Mouse (Mus musculus): ENCODE measurements around the gene Eva1a.

Eva1a gene

GRCm38 (mm10) chr6:82066515-82067081 lies 25.8 kb downstream of the Eva1a start:
- DNase-seq (ENCODE audit: low spot score in 2 of 2) = no peak

- no peak for DNase-seq (ENCODE audit: low spot score in 2 of 2)
Observed at GRCm38 (mm10) chr6:82070459-82070858, 29.6 kb downstream of the Eva1a start.

- peak in 1 of 2 experiments; percentile 17 for DNase-seq (ENCODE audit: low spot score in 2 of 2)
Observed at GRCm38 (mm10) chr6:82073011-82073410, 32.2 kb downstream of the Eva1a start.

- DNase-seq (ENCODE audit: low spot score in 2 of 2) = no peak
Observed at GRCm38 (mm10) chr6:82073567-82073966, 32.7 kb downstream of the Eva1a start.

GRCm38 (mm10) chr6:82076364-82076763 lies 35.5 kb downstream of the Eva1a start:
- DNase-seq (ENCODE audit: low spot score in 2 of 2) = no peak

- DNase-seq (ENCODE audit: low spot score in 2 of 2) = no peak
Observed at GRCm38 (mm10) chr6:82078875-82079274, 38.0 kb downstream of the Eva1a start.

- DNase-seq (ENCODE audit: low spot score in 2 of 2) = no peak
Observed at GRCm38 (mm10) chr6:82083655-82084054, 42.8 kb downstream of the Eva1a start.

GRCm38 (mm10) chr6:82084235-82084634 lies 43.4 kb downstream of the Eva1a start:
- DNase-seq (ENCODE audit: low spot score in 2 of 2) = no peak

- no peak for DNase-seq (ENCODE audit: low spot score in 2 of 2)
Observed at GRCm38 (mm10) chr6:82085313-82085908, 44.6 kb downstream of the Eva1a start.

- DNase-seq (ENCODE audit: low spot score in 2 of 2) = no peak
Observed at GRCm38 (mm10) chr6:82088133-82088532, 47.3 kb downstream of the Eva1a start.

- DNase-seq (ENCODE audit: low spot score in 2 of 2) = no peak
Observed at GRCm38 (mm10) chr6:82091773-82092172, 50.9 kb downstream of the Eva1a start.

GRCm38 (mm10) chr6:82097705-82098104 lies 56.9 kb downstream of the Eva1a start:
- no peak for DNase-seq (ENCODE audit: low spot score in 2 of 2)

- DNase-seq (ENCODE audit: low spot score in 2 of 2) = no peak
Observed at GRCm38 (mm10) chr6:82098456-82098855, 57.6 kb downstream of the Eva1a start.

GRCm38 (mm10) chr6:82110473-82110872 lies 69.6 kb downstream of the Eva1a start:
- DNase-seq (ENCODE audit: low spot score in 2 of 2) = no peak

GRCm38 (mm10) chr6:82111111-82111510 lies 70.3 kb downstream of the Eva1a start:
- no peak for DNase-seq (ENCODE audit: low spot score in 2 of 2)

- DNase-seq (ENCODE audit: low spot score in 2 of 2) = no peak
Observed at GRCm38 (mm10) chr6:82111540-82111939, 70.7 kb downstream of the Eva1a start.

- DNase-seq (ENCODE audit: low spot score in 2 of 2) = no peak
Observed at GRCm38 (mm10) chr6:82112127-82113090, 71.6 kb downstream of the Eva1a start.

- no peak for DNase-seq (ENCODE audit: low spot score in 2 of 2)
Observed at GRCm38 (mm10) chr6:82115335-82115965, 74.6 kb downstream of the Eva1a start.

GRCm38 (mm10) chr6:82116176-82116575 lies 75.3 kb downstream of the Eva1a start:
- no peak for DNase-seq (ENCODE audit: low spot score in 2 of 2)

- DNase-seq (ENCODE audit: low spot score in 2 of 2) = no peak
Observed at GRCm38 (mm10) chr6:82117871-82118270, 77.0 kb downstream of the Eva1a start.

- peak; percentile 15 to 48 for DNase-seq (ENCODE audit: low spot score in 2 of 2)
Observed at GRCm38 (mm10) chr6:82119322-82120162, 78.7 kb downstream of the Eva1a start.

Data from frontal cortex, postnatal 10 days (tissue).